Mouse (Mus musculus) CH12.LX (cell line): Measurements from ENCODE around the gene Rtn4rl1. TPM values are rescaled to one million over a fixed set of nuclear protein-coding genes. Genes with fewer than 3 reads are reported as not detected.

ENCODE experiments used
- DNase-seq: peaks from one replicate; pipeline ENCODE4 v3.0.0-alpha.2; 2013; ENCODE audit errors: extremely low read depth
- H3K27ac ChIP-seq: 2 replicates; pipeline ENCODE4 v1.5.1; 2012; ENCODE audit warnings: low read depth, mild to moderate bottlenecking, control low read depth, moderate library complexity; ENCODE audit not compliant: insufficient read depth
- H3K27me3 ChIP-seq: replicated peaks from 2 replicates; pipeline ENCODE3; 2012; ENCODE audit warnings: inconsistent platforms
- H3K36me3 ChIP-seq, 2 experiments: replicated peaks in 1 of 2; 2 replicates each; pipeline versions ENCODE3 to v1.6.1; 2012; ENCODE audit warnings: inconsistent platforms in 1 of 2, low read length in 1 of 2, mild to moderate bottlenecking in 1 of 2, mixed read lengths in 1 of 2, moderate library complexity in 1 of 2; ENCODE audit not compliant: control insufficient read depth in 1 of 2, insufficient read depth in 1 of 2
- H3K4me1 ChIP-seq, 2 experiments: 2 replicates each; pipeline ENCODE4 v1.6.1; 2012; ENCODE audit warnings: inconsistent platforms in 1 of 2, moderate library complexity in 1 of 2; ENCODE audit not compliant: insufficient read depth in 2 of 2, control insufficient read depth in 1 of 2
- H3K4me2 ChIP-seq: 2 replicates; pipeline ENCODE4 v1.6.1; 2012; ENCODE audit warnings: low read depth, mild to moderate bottlenecking, control low read depth; ENCODE audit not compliant: poor library complexity, insufficient read depth, severe bottlenecking
- H3K4me3 ChIP-seq, 3 experiments: fragments of 150-350 bp in 1 of 3; sonication (generic) in 1 of 3; replicated peaks in 1 of 3; 2 replicates each; pipeline versions ENCODE3 to v1.5.1; 2011 to 2012; ENCODE audit warnings: low read depth in 2 of 3, low read length in 2 of 3, mild to moderate bottlenecking in 2 of 3, moderate library complexity in 2 of 3, control low read depth in 1 of 3, improper control_type of control experiment in 1 of 3, inconsistent platforms in 1 of 3, mixed read lengths in 1 of 3; ENCODE audit not compliant: poor library complexity in 1 of 3
- H3K79me2 ChIP-seq: replicated peaks from 2 replicates; pipeline ENCODE4 v1.6.1; 2012; ENCODE audit warnings: mild to moderate bottlenecking, moderate library complexity; ENCODE audit not compliant: control insufficient read depth, poor library complexity, insufficient read depth, severe bottlenecking; ENCODE audit errors: extremely low read depth
- H3K9ac ChIP-seq: 2 replicates; pipeline ENCODE4 v1.6.1; 2012; ENCODE audit warnings: low read depth, mild to moderate bottlenecking, control low read depth, moderate library complexity; ENCODE audit not compliant: insufficient read depth
- H3K9me3 ChIP-seq: replicated peaks from 2 replicates; pipeline ENCODE3; 2012; ENCODE audit warnings: low read length, inconsistent platforms, mixed read lengths
- BHLHE40 ChIP-seq: IDR thresholded peaks from 2 replicates; pipeline ENCODE4 v1.6.1; 2011; ENCODE audit warnings: mild to moderate bottlenecking, low read depth, low read length, improper control_type of control experiment
- CHD2 ChIP-seq: IDR thresholded peaks from 2 replicates; pipeline ENCODE4 v1.6.1; 2011; ENCODE audit warnings: low read length, improper control_type of control experiment
- CTCF ChIP-seq, 2 experiments: IDR thresholded peaks in 1 of 2; conservative IDR thresholded peaks in 1 of 2; 2 replicates each; pipeline ENCODE4 v1.5.1; 2011 to 2012; ENCODE audit warnings: low read depth in 2 of 2, low read length in 2 of 2, improper control_type of control experiment in 1 of 2, inconsistent platforms in 1 of 2, mild to moderate bottlenecking in 1 of 2, moderate library complexity in 1 of 2
- ELF1 ChIP-seq: IDR thresholded peaks from 2 replicates; pipeline ENCODE4 v1.6.1; 2014; ENCODE audit warnings: low read depth, mild to moderate bottlenecking, inconsistent platforms, low read length, improper control_type of control experiment
- EP300 ChIP-seq: IDR thresholded peaks from 2 replicates; pipeline ENCODE4 v1.6.1; 2011; ENCODE audit warnings: low read length, improper control_type of control experiment
- ETS1 ChIP-seq: conservative IDR thresholded peaks from 2 replicates; pipeline ENCODE4 v1.6.1; 2012; ENCODE audit warnings: low read depth, mild to moderate bottlenecking, inconsistent platforms, low read length, improper control_type of control experiment, moderate library complexity
- GABPA ChIP-seq: IDR thresholded peaks from 2 replicates; pipeline ENCODE4 v1.6.1; 2012; ENCODE audit warnings: low read depth, low read length, improper control_type of control experiment, inconsistent platforms; ENCODE audit not compliant: insufficient replicate concordance
- IRF4 ChIP-seq: IDR thresholded peaks from 2 replicates; pipeline ENCODE4 v1.6.1; 2014; ENCODE audit warnings: low read depth, mild to moderate bottlenecking, inconsistent platforms, low read length, improper control_type of control experiment
- JUN ChIP-seq: IDR thresholded peaks from 2 replicates; pipeline ENCODE4 v1.6.1; 2011; ENCODE audit warnings: low read depth, mild to moderate bottlenecking, low read length, improper control_type of control experiment, moderate library complexity; ENCODE audit not compliant: insufficient read depth
- JUND ChIP-seq: conservative IDR thresholded peaks from 2 replicates; pipeline ENCODE4 v1.6.1; 2011; ENCODE audit warnings: low read depth, low read length, improper control_type of control experiment
- MAZ ChIP-seq: IDR thresholded peaks from 2 replicates; pipeline ENCODE4 v1.6.1; 2012; ENCODE audit warnings: low read depth, mild to moderate bottlenecking, inconsistent platforms, low read length, improper control_type of control experiment, moderate library complexity
- MEF2A ChIP-seq: IDR thresholded peaks from 2 replicates; pipeline ENCODE4 v1.6.1; 2014; ENCODE audit warnings: low read depth, mild to moderate bottlenecking, inconsistent platforms, low read length, improper control_type of control experiment, borderline replicate concordance
- MYC ChIP-seq: IDR thresholded peaks from 2 replicates; pipeline ENCODE4 v1.6.1; 2011; ENCODE audit warnings: low read depth, mild to moderate bottlenecking, improper control_type of control experiment, low read length
- NELFE ChIP-seq: IDR thresholded peaks from 2 replicates; pipeline ENCODE4 v1.6.1; 2011; ENCODE audit warnings: low read depth, low read length, improper control_type of control experiment
- POLR2A ChIP-seq: IDR thresholded peaks from 2 replicates; pipeline ENCODE4 v1.6.1; 2011; ENCODE audit warnings: low read depth, mild to moderate bottlenecking, improper control_type of control experiment, low read length
- POLR2AphosphoS2 ChIP-seq: IDR thresholded peaks from 2 replicates; pipeline ENCODE4 v1.6.1; 2011; ENCODE audit warnings: low read depth, low read length, improper control_type of control experiment
- RAD21 ChIP-seq: IDR thresholded peaks from 2 replicates; pipeline ENCODE4 v1.6.1; 2011; ENCODE audit warnings: low read depth, mild to moderate bottlenecking, low read length, improper control_type of control experiment, moderate library complexity
- RCOR1 ChIP-seq: conservative IDR thresholded peaks from 2 replicates; pipeline ENCODE4 v1.6.1; 2012; ENCODE audit warnings: low read depth, mild to moderate bottlenecking, inconsistent platforms, low read length, improper control_type of control experiment
- SIN3A ChIP-seq: IDR thresholded peaks from 2 replicates; pipeline ENCODE4 v1.6.1; 2012; ENCODE audit warnings: low read length, improper control_type of control experiment, inconsistent platforms
- SMC3 ChIP-seq: IDR thresholded peaks from 2 replicates; pipeline ENCODE4 v1.6.1; 2011; ENCODE audit warnings: low read depth, low read length, improper control_type of control experiment
- TCF12 ChIP-seq: IDR thresholded peaks from 2 replicates; pipeline ENCODE4 v1.6.1; 2014; ENCODE audit warnings: low read depth, mild to moderate bottlenecking, inconsistent platforms, low read length, improper control_type of control experiment
- ZC3H11A ChIP-seq: IDR thresholded peaks from 2 replicates; pipeline ENCODE4 v1.6.1; 2012; ENCODE audit warnings: low read depth, mild to moderate bottlenecking, inconsistent platforms, low read length, improper control_type of control experiment
- ZKSCAN1 ChIP-seq: IDR thresholded peaks from 2 replicates; pipeline ENCODE4 v1.6.1; 2012; ENCODE audit warnings: low read depth, inconsistent platforms, low read length, improper control_type of control experiment, borderline replicate concordance
- ZMIZ1 ChIP-seq: IDR thresholded peaks from 2 replicates; pipeline ENCODE4 v1.6.1; 2012; ENCODE audit warnings: low read depth, mild to moderate bottlenecking, inconsistent platforms, low read length, improper control_type of control experiment
- ZNF384 ChIP-seq: IDR thresholded peaks from 2 replicates; pipeline ENCODE4 v1.6.1; 2012; ENCODE audit warnings: low read depth, low read length, improper control_type of control experiment, inconsistent platforms
- dilution Hi-C: fragments of 300-500 bp; cut with MboI; formaldehyde crosslinking; loops from 2 replicates; pipeline ENCODE4 v1.14.3; 2020; ENCODE audit warnings: low sequenced_read_pairs; ENCODE audit not compliant: extremely low pct_unique_long_range_greater_than_20kb, extremely low pct_ligation_motif_present
- in situ Hi-C: fragments of 300-500 bp; cut with MboI; formaldehyde crosslinking; loops from 3 replicates; pipeline ENCODE4 v1.14.3; 2019; ENCODE audit warnings: low sequenced_read_pairs, low pct_ligation_motif_present, low pct_unique_long_range_greater_than_20kb, mixed read lengths
- polyA plus RNA-seq: library from polyadenylated mRNA; unstranded; fragments of >175 nt; gene quantifications from 2 replicates; pipeline ENCODE4 v1.2.1, GENCODE M21; 2012; ENCODE audit warnings: low read depth; ENCODE audit not compliant: insufficient read length
- total RNA-seq, 2 experiments: library from RNA; depleted of rRNA; stranded (reverse); fragments of 300-350 nt in 1 of 2; fragments of >200 nt in 1 of 2; gene quantifications; 2 replicates each; pipeline ENCODE4 v1.2.3; 2012 to 2014

Gene Rtn4rl1
- total and polyA plus RNA-seq, 3 experiments = 0.04 to 0.09 TPM; not detected in 1

GRCm38 (mm10) chr11:75289120-75289519, 95.5 kb downstream of the Rtn4rl1 start:
- in situ Hi-C loops (loop anchor here (5.0 to 25.0 kb wide), 3 partner anchors 42 to 302 kb away; partner anchors contain the start of genes Dph1 and Rtn4rl1), dilution Hi-C loops (no loop called here)
- peaks cover 3% of the 10 kb centered on the region for H3K27me3 ChIP-seq

GRCm38 (mm10) chr11:75290566-75291271, 97.1 kb downstream of the Rtn4rl1 start:
- no peak overlapping the region for H3K9ac ChIP-seq

More at GRCm38 (mm10) chr11:75289120-75289519, 95.5 kb downstream of the Rtn4rl1 start:
- DNase-seq = no peak
- Histone ChIP-seq H3K27ac (peak overlapping the region; percentile 46), H3K4me2 (peak overlapping the region; percentile 66; the same call in 1 of the 2 replicates), H3K36me3 (no peaks in the 10 kb centered on the region), H3K79me2 (no peaks in the 10 kb centered on the region), H3K4me1 (peaks cover 25 to 55% of the 10 kb centered on the region in 2 experiments), H3K9ac (no peak overlapping the region), H3K4me3 (no peak overlapping the region), H3K9me3 (no peaks in the 10 kb centered on the region)
- TF ChIP-seq JUND (no peak), ZC3H11A (no peak), GABPA (no peak), RAD21 (no peak), POLR2AphosphoS2 (no peak), POLR2A (no peak), RCOR1 (no peak), TCF12 (no peak), MAZ (no peak), SIN3A (no peak)

More at GRCm38 (mm10) chr11:75290566-75291271, 97.1 kb downstream of the Rtn4rl1 start:
- peak; percentile 94 for DNase-seq
- H3K79me2 ChIP-seq = no peaks in the 10 kb centered on the region
- H3K36me3 ChIP-seq = no peaks in the 10 kb centered on the region
- H3K27ac ChIP-seq = no peak overlapping the region
- in situ Hi-C loops = loop anchor here (25.0 kb wide), 1 partner anchor 303 kb away; no protein-coding TSS in a partner anchor
- dilution Hi-C loops = no loop called here
- H3K27me3 ChIP-seq = peaks cover 3% of the 10 kb centered on the region
- no peak for TF ChIP-seq CHD2
- TF ChIP-seq RAD21 = peak; percentile 99
- peak; percentile 49; the same call in 1 of the 2 replicates for TF ChIP-seq BHLHE40
- TF ChIP-seq ELF1 = peak; percentile 38; the same call in 1 of the 2 replicates
- TF ChIP-seq GABPA = no peak
- no peak for TF ChIP-seq ZKSCAN1
- peak; percentile 98 for TF ChIP-seq ZC3H11A
- TF ChIP-seq MYC = peak; percentile 63
- no peak for TF ChIP-seq ZMIZ1
- TF ChIP-seq CTCF (conservative IDR thresholded peaks at IDR 0.05 in 1 of 2, IDR thresholded peaks at IDR 0.05 in 1 of 2; ENCODE audit: low read depth in 2 of 2, low read length in 2 of 2) = peak; percentile 95 to 99
- TF ChIP-seq SMC3 = peak; percentile 100
- TF ChIP-seq EP300 = no peak
- 0 out of 2 replicates have a peak, but pooled peaks have one; percentile 10 for TF ChIP-seq JUN
- TF ChIP-seq IRF4 = peak; percentile 45; the same call in 1 of the 2 replicates
- TF ChIP-seq MEF2A = peak; percentile 51
- TF ChIP-seq JUND = 0 out of 2 replicates have a peak, but pooled peaks have one; percentile 18
- TF ChIP-seq TCF12 = peak; percentile 47; the same call in 1 of the 2 replicates
- TF ChIP-seq ETS1 = no peak
- TF ChIP-seq NELFE = peak; percentile 52; the same call in 1 of the 2 replicates
- peak; percentile 29; the same call in 1 of the 2 replicates for TF ChIP-seq ZNF384
- peak; percentile 60; the same call in 1 of the 2 replicates for TF ChIP-seq SIN3A
- peak; percentile 63; the same call in 1 of the 2 replicates for TF ChIP-seq MAZ
- TF ChIP-seq, all 38 proteins: peak for 16
- H3K4me1 ChIP-seq = peaks cover 22 to 52% of the 10 kb centered on the region in 2 experiments
- no peak overlapping the region for H3K4me2 ChIP-seq
- H3K4me3 ChIP-seq = no peak overlapping the region
- no peaks in the 10 kb centered on the region for H3K9me3 ChIP-seq
